Mouse (Mus musculus) liver, adult 2 months (tissue): Measurements from ENCODE around the gene Adgrd1. TPM values are rescaled to one million over a fixed set of nuclear protein-coding genes. Genes with fewer than 3 reads are reported as not detected.
A peak's percentile ranks its signal among the peaks of the same experiment; 100 is the strongest.

Source experiments
- DNase-seq: peaks from one replicate; pipeline ENCODE4 v3.0.0-alpha.2; 2011; ENCODE audit warnings: low read depth, low spot score; ENCODE audit errors: extremely low read depth
- H3K27ac ChIP-seq: fragments of 200-500 bp; replicated peaks from 2 replicates; pipeline ENCODE4 v1.5.1; 2012; ENCODE audit warnings: low read depth, mild to moderate bottlenecking, control low read depth, inconsistent platforms, low read length; ENCODE audit not compliant: insufficient read depth
- H3K27me3 ChIP-seq: fragments of 200-500 bp; 2 replicates; pipeline ENCODE4 v1.6.1; 2012; ENCODE audit warnings: mild to moderate bottlenecking, moderate library complexity, low read length, inconsistent platforms; ENCODE audit not compliant: control insufficient read depth, insufficient read depth
- H3K36me3 ChIP-seq: fragments of 200-500 bp; 2 replicates; pipeline ENCODE4 v1.6.1; 2012; ENCODE audit warnings: low read length, inconsistent platforms; ENCODE audit not compliant: control insufficient read depth, insufficient read depth
- H3K4me1 ChIP-seq: fragments of 200-500 bp; 2 replicates; pipeline ENCODE4 v1.6.1; 2011; ENCODE audit warnings: low read length; ENCODE audit not compliant: control insufficient read depth, insufficient read depth
- H3K4me3 ChIP-seq: fragments of 200-500 bp; 2 replicates; pipeline ENCODE4 v1.5.1; 2011; ENCODE audit warnings: low read depth, mild to moderate bottlenecking, control low read depth, low read length, moderate library complexity; ENCODE audit not compliant: insufficient read depth
- H3K79me2 ChIP-seq: fragments of 200-500 bp; 2 replicates; pipeline ENCODE4 v1.6.1; 2012; ENCODE audit warnings: inconsistent platforms, mild to moderate bottlenecking, low read length, moderate library complexity; ENCODE audit not compliant: control insufficient read depth, insufficient read depth
- H3K9ac ChIP-seq: fragments of 200-500 bp; 2 replicates; pipeline ENCODE4 v1.6.1; 2012; ENCODE audit warnings: low read depth, mild to moderate bottlenecking, control low read depth, inconsistent platforms, low read length
- CTCF ChIP-seq: fragments of 200-500 bp; IDR thresholded peaks from 2 replicates; pipeline ENCODE4 v1.5.1; 2011; ENCODE audit warnings: low read depth, low read length, control low read depth
- POLR2A ChIP-seq: fragments of 200-500 bp; IDR thresholded peaks from 2 replicates; pipeline ENCODE4 v1.6.1; 2011; ENCODE audit warnings: low read length, control low read depth; ENCODE audit not compliant: insufficient read depth; ENCODE audit errors: extremely low read depth
- WGBS: fragments of 180-500 bp; shearing (Covaris S2); methylation state at CpG from one replicate; pipeline ENCODE4 v1.1.7; 2018; 5-methylcytosine and 5-hydroxymethylcytosine counted together
- polyA plus RNA-seq: library from polyadenylated mRNA; depleted of rRNA; stranded (reverse); fragments of >200 nt; gene quantifications from 2 replicates; pipeline ENCODE4 v1.2.3, GENCODE M21; 2012
- total RNA-seq: library from RNA; depleted of rRNA; stranded (reverse); fragments of >200 nt; gene quantifications from 2 replicates; pipeline ENCODE4 v1.2.3, GENCODE M21; 2014

Gene Adgrd1
- total and polyA plus RNA-seq, 2 experiments, result 0.18 to 0.66 TPM

DNA sequence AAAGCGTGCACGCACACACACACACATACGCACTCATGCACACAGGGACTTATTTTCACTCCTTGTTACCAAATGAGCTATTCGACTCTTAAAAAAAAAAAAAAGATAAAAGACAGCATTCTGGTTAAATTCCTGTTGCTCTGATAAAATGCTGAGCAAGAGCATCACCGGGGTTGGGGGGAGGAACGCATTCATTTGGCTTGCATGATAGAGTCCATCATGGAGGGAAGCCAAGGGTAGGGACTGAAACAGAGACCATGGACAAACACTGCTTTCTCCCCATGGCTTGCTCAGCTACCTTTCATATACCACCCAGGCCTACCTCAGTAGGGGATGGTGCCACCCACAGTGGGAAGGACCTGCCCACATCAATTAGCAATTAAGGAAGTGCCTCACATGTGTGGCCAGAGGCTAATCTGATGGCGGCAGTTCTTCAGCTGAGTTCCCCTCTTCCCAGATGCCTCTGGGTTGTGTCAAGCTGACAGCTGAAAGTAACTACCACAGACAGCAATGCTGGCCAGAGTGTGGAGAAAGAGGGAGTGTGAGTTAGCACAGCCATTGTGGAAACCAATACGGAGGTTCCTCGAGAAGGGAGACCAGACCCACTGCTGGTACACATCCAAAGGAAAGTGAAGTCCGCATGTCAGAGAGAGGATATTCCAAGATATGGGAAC, 68.5 kb downstream of the Adgrd1 start:
- 79% methylated on average over 10 of the region's 10 CpGs for WGBS
- H3K27ac ChIP-seq, result peak overlapping the region; percentile 8; the same call in 1 of the 2 replicates
- DNase-seq, result peak; percentile 39

DNA sequence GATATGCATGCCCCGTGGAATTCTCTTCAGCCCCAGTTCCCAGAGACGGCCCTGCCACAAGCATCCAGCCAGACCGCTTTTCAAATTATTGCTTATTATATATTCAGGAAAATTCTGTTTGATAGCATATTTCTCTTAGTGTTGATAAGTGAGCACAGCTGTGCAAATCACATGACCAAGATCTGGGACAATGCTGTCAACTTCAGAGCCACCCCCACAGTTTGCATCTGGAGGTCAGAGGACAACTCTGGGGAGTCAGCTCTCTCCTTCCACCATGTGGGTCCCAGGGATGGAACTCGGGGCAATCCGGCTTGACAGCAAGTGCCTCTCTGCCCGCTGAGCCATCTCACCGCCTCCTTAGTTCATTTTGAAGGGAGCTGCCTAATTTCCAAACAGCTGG, 69.0 kb downstream of the Adgrd1 start:
- Histone ChIP-seq H3K4me3 (no peak overlapping the region), H3K9ac (no peak overlapping the region), H3K36me3 (no peaks in the 10 kb centered on the region), H3K4me1 (no peaks in the 10 kb centered on the region), H3K27me3 (no peaks in the 10 kb centered on the region), H3K79me2 (no peaks in the 10 kb centered on the region), H3K27ac (no peak overlapping the region)
- 71% methylated on average over 7 of the region's 7 CpGs for WGBS
- DNase-seq, result no peak
- TF ChIP-seq POLR2A (no peak), CTCF (no peak)

More for the DNA sequence above, 68.5 kb downstream of the Adgrd1 start:
- no peak overlapping the region for H3K4me3 ChIP-seq
- H3K36me3 ChIP-seq, result no peaks in the 10 kb centered on the region
- no peaks in the 10 kb centered on the region for H3K4me1 ChIP-seq
- H3K27me3 ChIP-seq, result no peaks in the 10 kb centered on the region
- no peak overlapping the region for H3K9ac ChIP-seq
- TF ChIP-seq CTCF (no peak), POLR2A (no peak)
- H3K79me2 ChIP-seq, result no peaks in the 10 kb centered on the region

DNA sequence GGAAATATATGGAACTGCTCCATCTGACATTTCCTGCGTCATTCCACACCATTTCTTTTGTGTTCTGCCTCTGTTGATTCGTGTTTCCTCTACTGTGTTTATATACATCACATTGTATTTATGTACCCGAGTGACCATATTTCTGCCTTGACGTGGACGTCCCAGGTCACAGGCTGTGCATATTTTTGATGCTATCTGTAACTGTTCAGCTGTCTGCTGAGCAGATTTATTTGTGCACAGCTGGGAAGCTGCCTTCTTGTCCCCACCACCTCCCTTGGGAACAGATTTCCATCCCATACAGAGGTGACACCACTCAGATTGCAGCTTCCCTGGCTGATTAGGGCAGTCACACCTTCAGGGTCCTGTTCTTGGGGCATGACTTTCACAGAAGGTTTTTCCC, 72.5 kb downstream of the Adgrd1 start:
- Histone ChIP-seq H3K79me2 (no peaks in the 10 kb centered on the region), H3K36me3 (no peaks in the 10 kb centered on the region), H3K27me3 (no peaks in the 10 kb centered on the region), H3K4me3 (no peak overlapping the region), H3K27ac (no peak overlapping the region), H3K4me1 (no peaks in the 10 kb centered on the region), H3K9ac (no peak overlapping the region)
- no peak for TF ChIP-seq POLR2A
- TF ChIP-seq CTCF, result no peak
- DNase-seq, result no peak
- 75% methylated on average over 5 of the region's 5 CpGs for WGBS

DNA sequence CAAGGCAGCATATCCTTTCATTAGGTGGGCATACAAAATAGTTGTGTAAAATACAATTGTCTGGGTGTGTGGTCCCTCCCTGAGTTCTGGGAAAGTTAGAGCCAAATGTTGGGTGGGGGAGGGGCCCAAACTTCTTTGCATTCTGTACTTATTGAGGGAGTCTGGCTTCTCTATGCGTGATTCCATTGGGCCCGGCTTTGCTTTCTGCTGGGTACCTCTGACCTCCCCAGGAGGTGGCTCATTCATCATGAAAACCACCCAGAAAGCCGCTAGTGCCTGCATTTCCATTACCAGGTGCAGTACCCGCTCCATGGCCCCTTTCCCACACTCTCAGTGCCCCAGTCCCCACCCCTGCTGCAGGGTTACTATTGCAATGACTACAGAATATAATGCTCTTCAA, 73.0 kb downstream of the Adgrd1 start:
- WGBS, result 44% methylated on average over 4 of the region's 4 CpGs
- Histone ChIP-seq H3K9ac (no peak overlapping the region), H3K4me3 (no peak overlapping the region), H3K36me3 (no peaks in the 10 kb centered on the region), H3K4me1 (no peaks in the 10 kb centered on the region), H3K27ac (no peak overlapping the region), H3K27me3 (no peaks in the 10 kb centered on the region), H3K79me2 (no peaks in the 10 kb centered on the region)
- TF ChIP-seq POLR2A (no peak), CTCF (no peak)
- no peak for DNase-seq

DNA sequence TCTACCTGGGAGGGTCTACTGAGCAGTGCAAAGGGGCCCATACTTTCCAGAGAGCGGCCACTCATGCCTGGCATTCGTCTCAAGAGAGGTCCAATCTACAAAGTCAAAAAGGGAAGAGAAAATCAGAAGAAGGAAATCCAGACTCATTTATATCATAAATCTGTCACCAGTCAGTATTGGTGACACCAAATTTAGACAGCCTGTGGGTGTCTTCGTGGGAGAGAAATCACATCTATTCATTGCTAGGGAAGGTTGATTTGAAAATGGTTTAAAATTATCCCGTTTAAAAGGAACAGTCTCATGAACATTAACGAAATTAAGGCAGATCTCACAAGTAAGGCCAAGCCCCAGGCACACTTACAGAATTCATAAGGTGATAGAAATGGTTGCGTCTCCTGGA, 76.0 kb downstream of the Adgrd1 start:
- Histone ChIP-seq H3K27ac (no peak overlapping the region), H3K4me3 (no peak overlapping the region), H3K79me2 (no peaks in the 10 kb centered on the region), H3K36me3 (no peaks in the 10 kb centered on the region), H3K27me3 (no peaks in the 10 kb centered on the region), H3K4me1 (no peaks in the 10 kb centered on the region), H3K9ac (no peak overlapping the region)
- WGBS, result 77% methylated on average over 6 of the region's 6 CpGs
- TF ChIP-seq CTCF (no peak), POLR2A (no peak)
- no peak for DNase-seq

DNA sequence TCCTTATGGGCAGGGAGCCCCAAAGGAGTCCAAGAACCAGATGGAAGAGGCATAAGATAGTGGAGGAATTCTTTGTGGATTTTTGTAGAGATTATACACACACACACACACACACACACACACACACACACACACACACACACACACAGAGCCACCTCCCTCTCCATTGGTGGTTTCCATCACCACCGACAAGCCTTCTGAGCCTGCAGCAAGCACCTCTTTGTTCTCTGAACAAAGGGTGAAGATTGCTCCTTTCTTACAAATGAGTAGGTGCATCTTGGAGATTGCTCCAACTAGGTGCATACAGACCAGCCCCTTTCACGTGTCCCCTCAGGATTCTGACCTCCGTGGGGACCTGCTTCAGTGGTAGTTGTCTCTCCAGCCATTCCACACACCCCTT, 79.4 kb downstream of the Adgrd1 start:
- WGBS, result 40% methylated on average over 3 of the region's 3 CpGs
- TF ChIP-seq CTCF (no peak), POLR2A (no peak)
- no peaks in the 10 kb centered on the region for H3K27me3 ChIP-seq

More for the DNA sequence above, 79.4 kb downstream of the Adgrd1 start:
- Histone ChIP-seq H3K9ac (no peak overlapping the region), H3K4me3 (no peak overlapping the region), H3K4me1 (no peaks in the 10 kb centered on the region), H3K27ac (no peak overlapping the region), H3K36me3 (no peaks in the 10 kb centered on the region), H3K79me2 (no peaks in the 10 kb centered on the region)
- DNase-seq, result no peak
